Mouse (Mus musculus) spleen, adult 2 months (tissue): Measurements from ENCODE around the gene Egfem1.

Source experiments
- CTCF ChIP-seq: fragments of 200-500 bp; IDR thresholded peaks from 2 replicates; pipeline ENCODE4 v1.5.1; 2011; ENCODE audit warnings: mild to moderate bottlenecking, inconsistent platforms; ENCODE audit not compliant: insufficient read depth, insufficient read length, insufficient replicate concordance; ENCODE audit errors: extremely low read depth
- POLR2A ChIP-seq: fragments of 200-500 bp; IDR thresholded peaks from 2 replicates; pipeline ENCODE4 v1.6.1; 2011; ENCODE audit warnings: low read depth, low read length, inconsistent platforms

DNA sequence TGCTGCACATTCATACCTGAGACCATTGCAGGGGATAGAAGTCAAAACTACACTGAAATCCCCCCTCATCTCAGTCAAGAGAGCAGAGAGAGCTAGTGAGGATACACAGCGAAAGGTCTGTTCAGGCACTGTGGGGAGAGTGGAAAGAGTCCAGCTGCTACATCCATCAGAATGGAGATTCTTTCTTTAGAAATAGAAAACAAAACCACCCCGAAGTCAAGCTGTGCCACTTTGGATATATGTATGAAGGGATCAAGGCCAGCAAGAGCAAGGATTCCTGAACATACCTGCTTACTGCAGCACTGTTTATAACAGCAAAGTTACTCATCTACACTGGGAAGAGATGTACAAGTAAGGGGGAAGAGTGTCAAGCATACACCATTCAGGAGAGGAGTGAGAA is 48.7 kb upstream of the Egfem1 start:
- TF ChIP-seq CTCF (no peak), POLR2A (no peak)
